Mouse (Mus musculus) forebrain, embryonic 16.5 days (tissue): ENCODE measurements around the gene Herpud2. TPM values are rescaled to one million over a fixed set of nuclear protein-coding genes. Genes with fewer than 3 reads are reported as not detected.

ENCODE experiments used
- ATAC-seq: fragments of 200-750 bp; cut with Nextera tagmentation; 2 replicates; pipeline ENCODE4 v1.8.0; 2017; ENCODE audit warnings: mild to moderate bottlenecking, moderate library complexity
- H3K27ac ChIP-seq: fragments of 300-500 bp; sonication (generic); 2 replicates; pipeline ENCODE4 v1.5.1; 2014; ENCODE audit warnings: low read length, control low read depth
- H3K27me3 ChIP-seq: fragments of 300-500 bp; sonication (generic); replicated peaks from 2 replicates; pipeline ENCODE4 v1.6.1; 2014; ENCODE audit warnings: low read length; ENCODE audit not compliant: control insufficient read depth, insufficient read depth
- H3K36me3 ChIP-seq: fragments of 300-500 bp; sonication (generic); 2 replicates; pipeline ENCODE4 v1.6.1; 2014; ENCODE audit not compliant: control insufficient read depth, insufficient read depth
- H3K4me1 ChIP-seq: fragments of 300-500 bp; sonication (generic); replicated peaks from 2 replicates; pipeline ENCODE4 v1.6.1; 2014; ENCODE audit warnings: low read length; ENCODE audit not compliant: control insufficient read depth, insufficient read depth
- H3K4me2 ChIP-seq: fragments of 300-500 bp; sonication (generic); 2 replicates; pipeline ENCODE4 v1.6.1; 2014; ENCODE audit warnings: mild to moderate bottlenecking, low read length, control low read depth
- H3K4me3 ChIP-seq: fragments of 300-500 bp; sonication (generic); replicated peaks from 2 replicates; pipeline ENCODE4 v1.5.1; 2014; ENCODE audit warnings: mild to moderate bottlenecking, low read length, control low read depth
- H3K9ac ChIP-seq: fragments of 300-500 bp; sonication (generic); replicated peaks from 2 replicates; pipeline ENCODE4 v1.6.1; 2014; ENCODE audit warnings: low read depth, low read length, control low read depth
- H3K9me3 ChIP-seq: fragments of 300-500 bp; sonication (generic); 2 replicates; pipeline ENCODE4 v1.6.1; 2016; ENCODE audit warnings: low read length; ENCODE audit not compliant: control insufficient read depth
- WGBS: fragments of 180-500 bp; shearing (Covaris S2); extraction: QIAGEN DNeasy Blood & Tissue Kit; methylation state at CpG from one replicate; pipeline ENCODE4 v1.1.7; 2014; 5-methylcytosine and 5-hydroxymethylcytosine counted together
- polyA plus RNA-seq: library from polyadenylated mRNA; unstranded; fragments of >200 nt; fragmentation: Nextera tagmentation; extraction: Ambion mirVana; gene quantifications from 2 replicates; pipeline ENCODE4 v1.2.1, GENCODE M21; 2015

Gene Herpud2
- polyA plus RNA-seq, 1 experiment from 2014 or later = 35.7 TPM

DNA sequence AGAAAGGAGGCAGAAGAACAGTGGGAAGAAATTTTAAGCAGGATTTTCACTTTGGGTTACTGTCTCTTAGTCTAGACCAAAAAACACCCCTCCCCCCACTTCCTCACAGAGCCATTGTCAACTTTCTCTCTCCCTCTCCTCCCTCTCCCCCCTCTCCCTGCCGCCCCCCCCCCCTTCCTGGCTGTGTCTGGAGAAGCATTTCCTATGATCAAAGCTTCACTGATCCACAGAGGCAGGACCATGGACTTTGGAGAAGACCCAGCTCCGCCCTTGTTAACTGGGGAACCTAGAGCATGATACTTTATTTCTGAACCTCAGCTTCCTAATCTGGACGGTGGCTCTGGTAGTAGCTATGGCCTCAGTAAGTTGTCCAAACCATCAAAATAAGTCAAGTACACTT, 92.9 kb downstream of the Herpud2 start:
- no peaks in the 10 kb centered on the region for H3K27me3 ChIP-seq
- H3K9ac ChIP-seq = no peak overlapping the region
- no peaks in the 10 kb centered on the region for H3K36me3 ChIP-seq
- no peak overlapping the region for H3K27ac ChIP-seq
- peaks cover 5% of the 10 kb centered on the region for H3K4me1 ChIP-seq
- H3K4me3 ChIP-seq = no peak overlapping the region
- ATAC-seq = no peak
- H3K9me3 ChIP-seq = no peaks in the 10 kb centered on the region
- H3K4me2 ChIP-seq = no peak overlapping the region
- WGBS = 88% methylated on average over 2 of the region's 3 CpGs

Other genes with a start within 250 kb of the Herpud2 start
- not detected in 2 replicates for gene Gm10181, start 62.4 kb downstream of the Herpud2 start, polyA plus RNA-seq
- 265 and 301 TPM in 2 replicates for gene Sept7, start 100.6 kb upstream of the Herpud2 start, polyA plus RNA-seq